Mouse (Mus musculus) sigmoid colon, adult 10 weeks (tissue): Measurements from ENCODE around the gene Ankrd16. TPM values are rescaled to one million over a fixed set of nuclear protein-coding genes. Genes with fewer than 3 reads are reported as not detected.

Source experiments
- polyA plus RNA-seq: library from polyadenylated mRNA; stranded (reverse); fragments of 350-450 nt; fragmentation: Illumina TruSeq; extraction: RNeasy Lipid Tissue Mini Kit (QIAGEN cat#74804); gene quantifications from one replicate; pipeline ENCODE4 v1.2.3, GENCODE M21; 2014; ENCODE audit warnings: low read depth, low replicate concordance

Gene Ankrd16
- 43.4 TPM for polyA plus RNA-seq

DNA sequence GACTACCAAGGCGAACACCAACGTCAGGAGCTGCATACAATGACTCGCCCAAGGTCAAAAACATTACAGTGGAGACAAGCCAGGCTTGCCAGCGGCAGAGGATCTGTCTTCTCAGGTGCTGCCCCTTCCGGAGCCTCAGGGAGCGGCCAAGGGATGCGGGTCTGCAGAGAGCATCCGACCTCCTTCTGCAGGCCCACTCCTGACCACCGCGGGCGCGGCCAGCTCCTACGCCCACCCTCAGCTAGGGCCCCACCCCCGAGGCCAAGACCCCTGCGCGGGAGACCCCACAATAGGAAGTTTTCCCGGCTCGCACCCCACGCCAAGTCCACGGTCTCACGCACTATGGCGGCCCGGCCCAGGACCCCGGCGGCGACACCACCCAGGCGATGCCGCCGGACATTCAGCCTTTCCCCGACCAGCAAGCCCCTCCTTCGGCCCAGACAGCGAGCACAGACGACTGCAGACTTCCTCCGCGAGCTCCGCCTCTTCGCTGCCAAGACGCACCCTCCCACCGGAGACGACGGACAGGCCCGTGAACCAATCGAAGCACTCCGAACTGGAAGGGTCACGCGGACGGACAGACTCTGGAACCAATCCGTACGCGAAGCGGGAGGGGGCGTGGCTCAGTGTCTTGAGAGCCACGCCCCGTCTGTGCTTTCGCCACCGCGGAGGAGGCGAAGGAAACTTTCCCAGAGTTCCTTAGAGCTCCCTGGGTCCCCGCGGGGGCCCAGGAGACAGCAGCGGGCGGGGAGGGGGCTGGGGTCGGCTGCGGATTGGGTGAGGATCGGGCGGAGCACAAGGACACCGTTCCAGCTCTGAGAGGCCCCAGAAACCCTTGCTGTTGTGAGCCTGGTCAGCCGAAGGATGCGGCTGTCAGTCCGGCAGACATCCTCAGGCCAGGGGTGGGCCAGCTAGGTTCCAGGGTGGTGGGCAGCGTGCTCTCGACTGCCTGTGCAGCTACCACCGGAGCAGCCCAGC, at the start of gene Ankrd16, which contains the start of gene Fbh1:
TSS of gene Ankrd16 (plus strand) at position 786 of the 978 bp plus-strand sequence.
TSS of gene Fbh1 (minus strand) at position 492 of the 978 bp plus-strand sequence.

Other genes starting within 250 kb of the Ankrd16 start
- gene Pfkfb3, start 223.8 kb upstream of the Ankrd16 start, polyA plus RNA-seq, result 7.6 TPM
- 266 TPM for gene Rbm17, start 173.7 kb upstream of the Ankrd16 start, polyA plus RNA-seq
- gene Gm17490, start 151.6 kb upstream of the Ankrd16 start, polyA plus RNA-seq, result not detected
- gene Il2ra, start 135.1 kb upstream of the Ankrd16 start, polyA plus RNA-seq, result 1.4 TPM
- gene Il15ra, start 72.6 kb upstream of the Ankrd16 start, polyA plus RNA-seq, result 20.6 TPM
- gene Fbh1, start 294 bp upstream of the Ankrd16 start, polyA plus RNA-seq, result 123 TPM